Mouse (Mus musculus) right cerebral cortex, postnatal 36 days (tissue): ENCODE measurements around the gene Rps6.
"Not testable (repeated sequence)": the region's sequence is repeated elsewhere in the genome, so short reads cannot be mapped to it uniquely, and the experiment has no call there.

Source experiments
- DNase-seq, 2 experiments: peaks; one replicate each; pipeline ENCODE4 v3.0.0; 2022; ENCODE audit warnings: low spot score in 2 of 2, mixed read lengths in 1 of 2

Gene Rps6

GRCm38 (mm10) chr4:86852018-86852417 lies 5.2 kb downstream of the Rps6 start:
- DNase-seq: no peak

DNA sequence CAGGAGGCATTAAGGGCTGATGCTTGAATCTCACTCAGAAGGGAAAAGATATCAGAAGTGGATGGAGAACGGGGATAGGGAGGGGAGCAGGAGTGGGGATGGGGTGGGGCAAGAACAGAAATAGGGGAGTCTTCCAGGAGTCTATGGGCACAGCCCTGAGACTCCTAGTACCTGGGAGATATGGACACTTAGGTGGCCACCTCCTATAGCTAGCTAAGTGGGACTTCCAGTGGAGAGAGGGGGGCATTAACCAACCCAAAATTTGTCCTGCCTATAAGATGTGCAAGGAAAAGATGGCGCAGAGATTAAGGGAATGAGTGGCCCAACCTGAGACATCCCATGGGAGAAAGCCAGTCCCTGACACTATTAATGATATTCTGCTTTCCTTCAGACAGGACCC lies 5.9 kb downstream of the Rps6 start:
- no peak for DNase-seq

- no peak for DNase-seq
These were observed 10.0 kb downstream of the Rps6 start for GRCm38 (mm10) chr4:86847246-86847645.

DNA sequence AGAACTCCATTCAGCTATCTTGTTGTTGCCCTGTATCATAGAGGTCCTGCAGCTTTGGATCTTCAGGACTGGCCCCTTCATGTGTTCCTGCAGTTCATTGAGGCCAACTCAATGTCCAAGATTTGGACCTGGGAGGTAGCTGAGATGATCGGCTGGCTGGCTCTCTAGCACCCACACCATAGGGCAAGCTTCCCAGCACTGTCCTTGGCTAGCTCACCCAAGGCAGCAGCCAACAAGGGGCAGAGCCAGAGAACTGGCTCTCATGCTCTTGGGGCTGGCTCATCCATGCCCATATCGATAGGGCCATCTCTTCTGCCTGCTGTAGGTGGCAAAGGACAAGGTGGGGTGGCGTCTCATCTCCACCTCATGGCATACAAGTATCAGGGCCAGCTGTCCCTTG lies 11.8 kb downstream of the Rps6 start:
- DNase-seq: no peak

GRCm38 (mm10) chr4:86841141-86841540 lies 16.1 kb downstream of the Rps6 start:
- not testable (repeated sequence) for DNase-seq

DNA sequence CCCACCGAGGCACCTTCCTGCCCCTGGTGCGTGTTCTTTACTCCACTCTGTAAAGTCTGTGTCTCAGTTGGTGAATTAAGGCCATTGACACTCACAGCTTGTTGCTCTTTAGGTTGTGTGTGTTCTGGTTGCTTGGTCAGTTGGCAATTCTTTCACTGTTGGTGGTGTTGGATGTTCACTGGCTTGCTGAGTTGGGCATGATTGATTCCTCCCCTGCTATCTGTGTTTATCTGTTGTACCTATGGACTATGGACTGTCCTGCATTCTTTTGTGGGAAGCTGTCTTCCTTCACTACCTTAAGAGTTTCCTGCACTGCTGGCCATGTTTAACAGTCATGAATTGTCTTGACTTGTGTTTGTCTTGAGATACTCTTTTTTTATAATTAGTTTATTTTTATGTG lies 25.3 kb downstream of the Rps6 start:
- DNase-seq: no peak

GRCm38 (mm10) chr4:86825143-86825542 lies 32.1 kb downstream of the Rps6 start:
- DNase-seq: no peak

GRCm38 (mm10) chr4:86823169-86823568 lies 34.0 kb downstream of the Rps6 start:
- no peak for DNase-seq

- DNase-seq: no peak
These were observed 42.4 kb downstream of the Rps6 start for GRCm38 (mm10) chr4:86814850-86815249.

- no peak for DNase-seq
These were observed 46.6 kb downstream of the Rps6 start for GRCm38 (mm10) chr4:86810604-86811003.
